Mouse (Mus musculus) brain, embryonic 14.5 days (tissue): ENCODE data around the gene Blm.

Experiments
- CTCF ChIP-seq: fragments of 200-500 bp; IDR thresholded peaks from 2 replicates; pipeline ENCODE4 v1.5.1; 2012; ENCODE audit warnings: inconsistent platforms, mild to moderate bottlenecking, moderate library complexity, borderline replicate concordance; ENCODE audit not compliant: insufficient read depth, insufficient read length; ENCODE audit errors: extremely low read depth
- POLR2A ChIP-seq: fragments of 200-500 bp; IDR thresholded peaks from 2 replicates; pipeline ENCODE4 v1.6.1; 2012; ENCODE audit warnings: mild to moderate bottlenecking, inconsistent platforms, borderline replicate concordance; ENCODE audit not compliant: poor library complexity, insufficient read depth, insufficient read length, severe bottlenecking; ENCODE audit errors: extremely low read depth

- TF ChIP-seq POLR2A (no peak), CTCF (no peak)
Observed at GRCm38 (mm10) chr7:80561271-80561670, 26.4 kb upstream of the Blm start.
